Mouse (Mus musculus): ENCODE measurements around the gene Cttnbp2. TPM values are rescaled to one million over a fixed set of nuclear protein-coding genes. Genes with fewer than 3 reads are reported as not detected.

The Cttnbp2 gene
- polyA plus RNA-seq, 1 experiment from 2014 or later, result 0.74 TPM

DNA sequence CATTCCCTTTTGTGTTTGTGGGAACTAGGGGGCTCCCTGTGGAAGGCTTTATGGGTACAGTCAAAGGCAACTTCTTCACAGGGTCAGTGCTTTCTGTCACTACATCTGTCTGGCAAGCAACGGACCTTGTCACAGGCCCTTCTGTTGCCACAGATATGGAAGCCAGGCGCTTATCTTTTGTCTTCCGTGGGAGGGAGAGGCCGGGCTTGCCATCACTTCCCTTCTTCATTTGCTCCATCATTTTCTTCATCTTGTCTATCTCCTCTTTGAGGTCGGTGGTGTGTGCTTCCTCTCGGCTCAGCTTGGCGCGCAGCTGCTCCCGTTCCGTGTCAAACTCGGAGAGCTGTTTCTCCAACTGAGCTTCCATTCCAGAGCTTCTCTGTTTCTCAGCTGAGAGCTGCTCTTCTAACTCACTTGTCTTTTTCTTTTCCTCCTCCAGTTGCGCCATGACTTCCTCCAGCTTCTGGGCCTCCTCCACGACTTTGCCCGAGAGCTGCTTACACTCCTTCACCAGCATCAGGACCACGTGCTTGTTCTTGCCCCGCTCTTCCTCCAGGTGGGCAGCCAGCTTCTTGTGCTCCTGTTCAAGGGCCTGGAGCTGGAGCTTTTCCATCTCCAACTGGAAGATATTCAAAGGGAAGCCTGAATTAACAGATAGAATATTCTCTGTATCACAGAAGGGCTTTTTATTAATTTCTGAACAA, 79.7 kb downstream of the Cttnbp2 start:
- Histone ChIP-seq H3K4me1 (replicated peaks) (peaks cover 39% of the 10 kb centered on the region), H3K4me2 (peak overlapping the region; percentile 76), H3K9me3 (replicated peaks) (no peaks in the 10 kb centered on the region), H3K27me3 (no peaks in the 10 kb centered on the region), H3K4me3 (replicated peaks) (peak overlapping the region; percentile 56), H3K27ac (replicated peaks) (peak overlapping the region; percentile 90), H3K36me3 (replicated peaks) (no peaks in the 10 kb centered on the region), H3K9ac (peak overlapping the region; percentile 45)
- ATAC-seq (ENCODE audit: insufficient read depth), result peak; percentile 95
- WGBS (ENCODE audit: insufficient replicate concordance), result 33% methylated on average over 16 of the region's 16 CpGs

DNA sequence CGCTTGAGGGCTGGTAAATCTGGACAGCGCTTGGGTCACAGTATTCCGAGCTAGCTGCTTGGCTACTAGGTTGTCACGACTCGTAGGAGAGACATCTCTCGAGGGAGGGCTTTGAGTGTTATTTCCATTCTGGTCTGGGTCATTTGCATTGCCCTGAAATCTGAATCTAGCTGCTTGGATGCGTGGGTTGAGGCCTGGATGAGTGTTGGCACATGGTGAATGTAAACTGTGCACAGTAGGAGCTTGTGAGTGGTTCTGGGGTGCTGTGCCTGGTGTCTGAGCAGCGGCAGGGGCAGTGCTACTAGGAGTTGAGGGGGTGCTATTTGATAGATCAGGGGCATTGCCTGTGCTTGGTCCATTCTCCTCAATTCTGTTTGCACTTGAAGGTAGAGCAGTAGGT, 80.3 kb downstream of the Cttnbp2 start:
- peak overlapping the region; percentile 45; the same call in 1 of the 2 replicates for H3K9ac ChIP-seq
- peaks cover 39% of the 10 kb centered on the region for H3K4me1 ChIP-seq (replicated peaks)
- no peaks in the 10 kb centered on the region for H3K36me3 ChIP-seq (replicated peaks)
- H3K4me2 ChIP-seq, result peak overlapping the region; percentile 76
- H3K27me3 ChIP-seq, result no peaks in the 10 kb centered on the region
- peak overlapping the region; percentile 90 for H3K27ac ChIP-seq (replicated peaks)
- H3K9me3 ChIP-seq (replicated peaks), result no peaks in the 10 kb centered on the region
- H3K4me3 ChIP-seq (replicated peaks), result peak overlapping the region; percentile 56
- 72% methylated on average over 8 of the region's 8 CpGs for WGBS (ENCODE audit: insufficient replicate concordance)
- peak; percentile 53 for ATAC-seq (ENCODE audit: insufficient read depth)

DNA sequence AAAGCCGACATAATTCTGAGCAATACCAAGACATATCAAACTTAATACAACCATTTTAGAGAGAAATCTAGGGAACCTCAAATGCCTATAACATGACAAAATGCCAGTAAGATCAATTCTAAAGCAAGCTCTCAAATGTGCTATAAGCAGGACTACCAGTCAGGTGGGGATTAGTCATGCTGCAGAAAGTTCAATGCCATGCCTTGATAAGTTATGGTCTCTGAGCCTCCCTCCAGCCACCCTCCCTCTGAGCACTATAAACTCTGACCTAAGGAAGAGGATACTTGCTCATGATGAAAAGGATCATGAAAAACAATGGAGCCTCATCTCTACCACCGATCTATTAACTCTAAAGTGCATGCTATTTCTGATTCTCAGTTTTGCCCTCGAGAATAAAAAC, 82.3 kb downstream of the Cttnbp2 start:
- H3K9me3 ChIP-seq (replicated peaks), result no peaks in the 10 kb centered on the region
- 54% methylated on average over 3 of the region's 3 CpGs for WGBS (ENCODE audit: insufficient replicate concordance)

DNA sequence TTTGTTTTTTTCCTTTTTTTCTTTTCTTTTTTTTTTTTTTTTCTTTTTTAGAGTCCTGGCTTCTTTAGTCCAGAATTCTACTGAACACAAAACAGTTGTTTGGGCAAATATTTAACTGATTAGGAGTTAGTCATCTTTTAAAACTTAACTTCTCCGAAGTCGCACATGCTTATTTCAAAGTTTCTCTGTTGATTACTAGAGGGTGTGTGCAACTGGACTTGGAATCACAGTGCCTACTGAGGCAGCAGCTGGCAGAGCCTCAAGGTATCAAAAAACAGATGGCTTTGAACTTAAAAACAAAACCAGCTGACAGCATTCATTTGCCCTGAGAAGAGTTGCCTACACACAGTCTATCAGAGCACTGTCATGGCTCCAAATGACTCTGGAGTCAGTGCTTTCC, 82.8 kb downstream of the Cttnbp2 start:
- Histone ChIP-seq H3K36me3 (replicated peaks) (no peaks in the 10 kb centered on the region), H3K9me3 (replicated peaks) (no peaks in the 10 kb centered on the region), H3K27ac (replicated peaks) (no peak overlapping the region), H3K4me2 (no peak overlapping the region), H3K4me3 (replicated peaks) (no peak overlapping the region), H3K4me1 (replicated peaks) (peaks cover 39% of the 10 kb centered on the region), H3K27me3 (no peaks in the 10 kb centered on the region), H3K9ac (no peak overlapping the region)
- WGBS (ENCODE audit: insufficient replicate concordance), result 81% methylated on average over 2 of the region's 2 CpGs
- no peak for ATAC-seq (ENCODE audit: insufficient read depth)

More for the DNA sequence above, 82.3 kb downstream of the Cttnbp2 start:
- H3K27me3 ChIP-seq, result no peaks in the 10 kb centered on the region
- H3K27ac ChIP-seq (replicated peaks), result no peak overlapping the region
- no peak overlapping the region for H3K4me3 ChIP-seq (replicated peaks)
- H3K9ac ChIP-seq, result no peak overlapping the region
- H3K4me1 ChIP-seq (replicated peaks), result peaks cover 39% of the 10 kb centered on the region
- H3K4me2 ChIP-seq, result no peak overlapping the region
- no peaks in the 10 kb centered on the region for H3K36me3 ChIP-seq (replicated peaks)
- no peak for ATAC-seq (ENCODE audit: insufficient read depth)

DNA sequence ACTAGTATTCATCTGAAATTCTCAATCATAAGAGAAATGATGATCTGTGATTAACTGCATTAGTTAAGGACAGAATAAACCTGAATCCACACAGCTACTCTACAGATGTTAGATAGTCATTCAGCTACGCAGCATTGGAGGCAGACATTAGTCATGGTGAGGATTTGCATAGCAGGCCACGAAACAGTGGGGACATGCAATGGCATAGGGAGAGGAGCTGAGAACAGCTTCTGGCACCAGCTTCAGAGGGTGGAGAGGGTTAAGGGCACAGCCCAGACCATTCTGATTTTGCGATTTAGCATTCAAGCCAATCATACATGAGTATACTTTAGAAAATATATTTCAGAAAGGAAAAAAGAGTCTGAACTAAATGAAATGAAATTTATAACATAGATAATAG, 84.6 kb downstream of the Cttnbp2 start:
- ATAC-seq (ENCODE audit: insufficient read depth), result no peak
- H3K4me2 ChIP-seq, result no peak overlapping the region
- WGBS (ENCODE audit: insufficient replicate concordance), result 71% methylated on average over 3 of the region's 3 CpGs

DNA sequence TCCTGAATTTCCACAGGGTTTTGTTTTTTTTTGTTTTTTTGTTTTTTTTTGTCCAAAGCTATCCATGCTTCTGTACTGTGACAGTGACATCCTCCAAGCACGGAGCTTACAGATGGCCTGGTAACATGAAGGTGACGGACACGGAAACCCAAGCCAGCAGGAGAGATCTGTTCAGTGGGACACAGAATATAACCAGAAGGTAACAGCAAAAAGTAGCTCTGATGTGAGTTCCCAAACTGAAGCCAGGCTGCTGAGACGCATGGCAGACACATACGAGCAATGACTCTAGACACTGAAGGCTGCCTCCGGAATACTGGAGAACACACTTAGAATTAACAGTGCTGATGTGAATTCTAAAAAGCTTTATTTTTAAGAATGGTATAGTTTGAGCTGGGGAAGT, 89.8 kb downstream of the Cttnbp2 start:
- Histone ChIP-seq H3K4me3 (replicated peaks) (no peak overlapping the region), H3K27me3 (no peaks in the 10 kb centered on the region), H3K9ac (no peak overlapping the region), H3K9me3 (replicated peaks) (no peaks in the 10 kb centered on the region), H3K4me1 (replicated peaks) (no peaks in the 10 kb centered on the region), H3K4me2 (no peak overlapping the region), H3K27ac (replicated peaks) (no peak overlapping the region), H3K36me3 (replicated peaks) (no peaks in the 10 kb centered on the region)
- ATAC-seq (ENCODE audit: insufficient read depth), result no peak
- WGBS (ENCODE audit: insufficient replicate concordance), result 75% methylated on average over 6 of the region's 6 CpGs

More for the DNA sequence above, 84.6 kb downstream of the Cttnbp2 start:
- peaks cover 26% of the 10 kb centered on the region for H3K4me1 ChIP-seq (replicated peaks)
- H3K27ac ChIP-seq (replicated peaks), result no peak overlapping the region
- no peaks in the 10 kb centered on the region for H3K9me3 ChIP-seq (replicated peaks)
- no peak overlapping the region for H3K9ac ChIP-seq
- no peak overlapping the region for H3K4me3 ChIP-seq (replicated peaks)
- no peaks in the 10 kb centered on the region for H3K36me3 ChIP-seq (replicated peaks)
- no peaks in the 10 kb centered on the region for H3K27me3 ChIP-seq

DNA sequence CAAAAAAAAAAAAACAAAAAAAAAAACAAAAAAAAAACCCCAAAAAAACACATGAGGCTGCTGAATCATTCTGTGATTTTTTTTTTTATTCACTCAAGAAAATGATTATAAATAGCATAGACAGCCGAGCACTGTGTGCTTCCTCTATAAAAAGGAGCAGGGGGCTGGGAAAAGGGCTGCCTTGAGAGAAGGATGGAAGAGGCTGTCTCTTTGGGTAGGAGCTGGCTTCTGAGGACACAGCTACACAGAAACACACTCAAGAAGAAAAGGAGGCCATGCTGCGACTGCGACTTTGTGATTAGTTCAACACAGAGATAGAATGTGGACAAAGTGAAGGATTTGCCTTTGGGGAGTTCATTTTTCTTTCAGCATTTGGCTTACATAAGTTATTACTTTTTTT, 90.3 kb downstream of the Cttnbp2 start:
- H3K27ac ChIP-seq (replicated peaks), result no peak overlapping the region
- 62% methylated on average over 3 of the region's 3 CpGs for WGBS (ENCODE audit: insufficient replicate concordance)
- H3K9me3 ChIP-seq (replicated peaks), result no peaks in the 10 kb centered on the region
- no peak overlapping the region for H3K4me3 ChIP-seq (replicated peaks)
- H3K27me3 ChIP-seq, result no peaks in the 10 kb centered on the region
- no peaks in the 10 kb centered on the region for H3K4me1 ChIP-seq (replicated peaks)
- H3K4me2 ChIP-seq, result no peak overlapping the region
- no peak overlapping the region for H3K9ac ChIP-seq
- no peak for ATAC-seq (ENCODE audit: insufficient read depth)
- H3K36me3 ChIP-seq (replicated peaks), result no peaks in the 10 kb centered on the region

DNA sequence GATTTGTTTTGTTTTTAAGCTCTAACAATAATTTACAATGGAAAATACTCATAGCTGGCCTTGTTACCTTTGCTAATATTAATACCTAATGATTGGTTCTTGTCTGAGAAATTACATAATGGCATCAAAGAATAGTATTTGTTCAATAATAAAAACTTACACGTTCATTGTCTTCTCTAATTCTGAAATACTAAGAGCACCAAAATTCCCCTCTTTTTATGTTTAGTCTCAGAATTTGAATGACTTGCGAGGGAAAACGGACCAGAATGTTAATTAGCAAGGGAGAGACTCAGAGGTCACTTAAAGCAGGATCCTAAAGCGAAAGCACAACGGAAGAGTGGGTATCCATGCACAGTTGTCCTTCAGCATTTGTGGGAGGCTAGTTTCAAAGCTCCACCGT, 91.5 kb downstream of the Cttnbp2 start:
- ATAC-seq (ENCODE audit: insufficient read depth), result no peak
- no peak overlapping the region for H3K4me2 ChIP-seq
- H3K9me3 ChIP-seq (replicated peaks), result no peaks in the 10 kb centered on the region
- 70% methylated on average over 6 of the region's 6 CpGs for WGBS (ENCODE audit: insufficient replicate concordance)
- H3K9ac ChIP-seq, result no peak overlapping the region
- no peaks in the 10 kb centered on the region for H3K27me3 ChIP-seq
- no peaks in the 10 kb centered on the region for H3K36me3 ChIP-seq (replicated peaks)
- no peaks in the 10 kb centered on the region for H3K4me1 ChIP-seq (replicated peaks)
- no peak overlapping the region for H3K4me3 ChIP-seq (replicated peaks)
- no peak overlapping the region for H3K27ac ChIP-seq (replicated peaks)

DNA sequence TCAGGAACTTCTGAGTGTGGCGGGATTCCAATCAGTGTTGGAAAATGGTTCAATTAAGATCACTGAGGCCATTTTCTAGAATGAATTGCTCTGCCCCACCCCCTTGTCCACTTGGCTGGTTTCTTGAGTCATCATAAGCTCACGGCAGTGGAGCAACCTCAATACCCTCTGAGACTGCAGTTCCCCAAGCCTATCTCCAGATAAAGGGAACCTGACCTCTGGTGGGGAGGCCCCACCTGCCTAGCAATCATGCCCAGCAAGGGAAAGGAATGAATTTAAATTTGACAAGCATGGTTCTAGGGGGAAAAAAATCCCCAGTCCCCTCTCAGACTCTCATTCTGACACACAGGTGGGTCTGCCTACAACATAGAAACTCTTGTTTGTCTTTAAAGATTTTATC, 93.1 kb downstream of the Cttnbp2 start:
- H3K36me3 ChIP-seq (replicated peaks), result no peaks in the 10 kb centered on the region
- no peaks in the 10 kb centered on the region for H3K4me1 ChIP-seq (replicated peaks)
- no peak overlapping the region for H3K9ac ChIP-seq
- no peak overlapping the region for H3K27ac ChIP-seq (replicated peaks)
- 50% methylated on average over 2 of the region's 2 CpGs for WGBS (ENCODE audit: insufficient replicate concordance)
- no peak for ATAC-seq (ENCODE audit: insufficient read depth)
- no peak overlapping the region for H3K4me2 ChIP-seq
- no peaks in the 10 kb centered on the region for H3K9me3 ChIP-seq (replicated peaks)
- H3K4me3 ChIP-seq (replicated peaks), result no peak overlapping the region
- no peaks in the 10 kb centered on the region for H3K27me3 ChIP-seq

DNA sequence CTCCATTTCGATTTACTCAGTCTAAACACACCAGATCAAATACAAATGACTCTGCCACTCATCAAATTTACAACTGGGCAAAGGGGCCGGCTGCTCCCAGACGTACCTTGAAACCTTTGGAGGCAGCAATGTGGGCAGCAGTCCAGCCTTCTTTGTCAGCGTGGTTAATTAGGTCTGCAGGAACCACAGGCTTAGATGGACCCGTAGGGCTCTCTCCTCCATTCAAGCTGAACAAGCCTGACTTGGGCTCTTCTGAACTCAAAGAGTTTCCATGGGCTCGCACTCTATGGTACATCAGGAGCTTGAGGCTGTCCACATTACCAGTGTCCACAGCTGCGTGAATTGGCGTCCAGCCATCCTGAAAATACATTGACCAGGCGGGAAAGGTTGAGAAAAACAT, 94.0 kb downstream of the Cttnbp2 start:
- WGBS (ENCODE audit: insufficient replicate concordance), result 67% methylated on average over 9 of the region's 9 CpGs
- Histone ChIP-seq H3K27me3 (no peaks in the 10 kb centered on the region), H3K9me3 (replicated peaks) (no peaks in the 10 kb centered on the region), H3K4me2 (no peak overlapping the region), H3K27ac (replicated peaks) (no peak overlapping the region), H3K9ac (no peak overlapping the region), H3K36me3 (replicated peaks) (no peaks in the 10 kb centered on the region), H3K4me3 (replicated peaks) (no peak overlapping the region), H3K4me1 (replicated peaks) (peaks cover 5% of the 10 kb centered on the region; the same call in 1 of the 2 replicates)
- no peak for ATAC-seq (ENCODE audit: insufficient read depth)

DNA sequence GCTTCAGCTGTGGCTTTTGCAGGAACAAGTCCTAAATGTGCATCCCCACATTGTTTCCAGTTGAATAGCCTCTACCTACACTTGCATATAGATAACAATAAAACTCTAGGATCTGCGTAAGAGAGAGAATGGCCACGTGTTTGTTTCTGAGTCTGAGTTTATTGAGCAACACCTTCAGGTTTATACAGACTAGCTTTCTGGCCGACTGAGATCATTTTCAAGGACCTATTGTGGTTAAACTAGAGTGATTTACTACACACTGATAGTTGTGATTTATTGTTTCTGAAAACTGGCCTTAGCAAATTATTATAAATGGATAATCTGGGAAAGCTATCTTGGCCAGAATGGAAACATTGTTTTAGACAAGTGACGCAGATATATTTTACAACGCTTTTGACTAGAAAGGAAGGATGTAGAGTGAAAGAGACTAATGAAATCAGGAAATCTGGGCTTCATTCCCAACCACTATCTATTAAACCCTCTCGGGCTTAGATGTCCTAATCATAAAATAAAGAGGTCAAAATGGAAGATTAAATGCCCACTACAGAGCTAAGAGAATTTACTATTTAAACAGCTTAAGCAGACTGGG, 96.7 kb downstream of the Cttnbp2 start:
- Histone ChIP-seq H3K4me2 (no peak overlapping the region), H3K9ac (no peak overlapping the region), H3K4me1 (replicated peaks) (peaks cover 8% of the 10 kb centered on the region; the same call in 1 of the 2 replicates), H3K9me3 (replicated peaks) (no peaks in the 10 kb centered on the region), H3K36me3 (replicated peaks) (no peaks in the 10 kb centered on the region), H3K27me3 (no peaks in the 10 kb centered on the region), H3K27ac (replicated peaks) (no peak overlapping the region), H3K4me3 (replicated peaks) (no peak overlapping the region)
- 47% methylated on average over 6 of the region's 6 CpGs for WGBS (ENCODE audit: insufficient replicate concordance)
- no peak for ATAC-seq (ENCODE audit: insufficient read depth)
